Mouse (Mus musculus) cortical plate, adult 2 months (tissue): ENCODE results near the gene Plxnc1. TPM values are rescaled to one million over a fixed set of nuclear protein-coding genes. Genes with fewer than 3 reads are reported as not detected.

Experiments used
- H3K27ac ChIP-seq: fragments of 200-500 bp; 2 replicates; pipeline ENCODE4 v1.5.1; 2012; ENCODE audit warnings: low read length, control low read depth, inconsistent platforms; ENCODE audit not compliant: insufficient read depth
- H3K4me1 ChIP-seq: fragments of 200-500 bp; 2 replicates; pipeline ENCODE4 v1.6.1; 2011; ENCODE audit warnings: low read length; ENCODE audit not compliant: control insufficient read depth, insufficient read depth
- H3K4me3 ChIP-seq: fragments of 200-500 bp; 2 replicates; pipeline ENCODE4 v1.5.1; 2011; ENCODE audit warnings: mild to moderate bottlenecking, low read length, control low read depth; ENCODE audit not compliant: insufficient read depth
- CTCF ChIP-seq: fragments of 200-500 bp; IDR thresholded peaks from 2 replicates; pipeline ENCODE4 v1.5.1; 2011; ENCODE audit warnings: mild to moderate bottlenecking, control low read depth, low read length; ENCODE audit not compliant: insufficient read depth; ENCODE audit errors: extremely low read depth
- POLR2A ChIP-seq: fragments of 200-500 bp; IDR thresholded peaks from 2 replicates; pipeline ENCODE4 v1.6.1; 2011; ENCODE audit warnings: mild to moderate bottlenecking, low read length, control low read depth; ENCODE audit not compliant: insufficient read depth; ENCODE audit errors: extremely low read depth
- polyA plus RNA-seq: library from polyadenylated mRNA; depleted of rRNA; stranded (reverse); fragments of >200 nt; gene quantifications from 2 replicates; pipeline ENCODE4 v1.2.3, GENCODE M21; 2012

The Plxnc1 gene
- polyA plus RNA-seq, 1 experiment = 14.0 TPM

DNA sequence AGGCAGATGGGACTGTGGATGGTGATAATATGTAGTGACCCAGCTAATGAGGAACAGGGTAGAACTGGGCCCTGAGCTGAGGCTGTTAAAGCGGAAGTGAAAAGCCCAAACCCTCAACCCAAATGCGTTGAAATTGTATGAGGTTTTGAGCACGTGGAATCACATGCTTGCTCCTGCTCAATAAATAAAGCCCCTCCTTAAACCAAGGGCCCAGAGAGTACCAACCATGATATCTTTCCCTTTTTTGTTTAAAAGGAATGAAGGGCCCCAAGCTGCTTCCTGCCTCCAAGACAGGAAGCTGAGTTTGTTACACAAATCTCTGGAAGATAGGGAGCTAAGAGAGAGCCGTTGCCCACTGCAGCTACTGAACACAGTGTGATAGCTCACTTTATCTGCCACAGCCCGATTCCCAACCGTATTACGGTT is 21.3 kb downstream of the Plxnc1 start:
- Histone ChIP-seq H3K27ac (no peak overlapping the region), H3K4me1 (peaks cover 1% of the 10 kb centered on the region; the same call in 1 of the 2 replicates), H3K4me3 (no peak overlapping the region)
- TF ChIP-seq POLR2A (no peak), CTCF (no peak)

DNA sequence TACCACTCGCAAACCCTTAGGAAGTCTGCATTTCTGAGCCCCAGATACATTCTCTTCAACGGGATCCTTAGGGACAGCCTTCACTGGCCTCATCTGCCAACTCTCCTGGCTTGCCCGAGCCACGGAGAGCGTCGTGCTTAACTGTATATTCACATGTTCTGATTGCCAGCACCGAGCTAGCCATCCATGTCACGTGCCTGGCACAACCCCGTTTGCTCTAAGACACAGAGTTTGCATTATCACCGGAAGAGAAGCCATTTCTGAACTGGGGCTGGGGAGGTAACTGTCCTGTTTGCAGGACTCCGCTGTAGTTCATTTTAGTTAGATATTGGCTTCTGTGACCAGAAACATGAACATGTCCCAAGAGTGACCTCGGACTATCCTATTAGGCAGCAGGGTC is 21.8 kb downstream of the Plxnc1 start:
- Histone ChIP-seq H3K4me3 (no peak overlapping the region), H3K4me1 (peaks cover 1% of the 10 kb centered on the region; the same call in 1 of the 2 replicates), H3K27ac (no peak overlapping the region)
- no peak for TF ChIP-seq CTCF
- no peak for TF ChIP-seq POLR2A

DNA sequence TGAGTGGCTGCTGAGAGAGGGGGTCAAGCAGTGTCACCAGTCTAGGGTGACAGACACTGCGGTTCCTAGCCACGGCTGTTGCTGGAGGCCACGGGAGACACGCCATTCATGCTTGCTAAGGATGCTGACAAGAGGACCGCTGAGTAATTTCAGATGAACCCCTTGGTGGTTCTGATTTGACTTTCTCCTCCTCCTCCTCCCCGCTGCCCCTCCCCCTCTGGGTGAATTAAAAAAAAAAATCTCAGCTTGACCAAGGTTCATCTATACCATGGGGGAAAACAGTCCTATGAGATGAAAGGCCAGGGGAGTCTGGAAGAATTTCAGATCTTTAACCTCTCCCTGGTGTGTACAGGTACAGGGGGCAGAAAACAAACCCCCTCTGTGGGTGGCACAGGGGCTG is 22.9 kb downstream of the Plxnc1 start:
- H3K4me3 ChIP-seq = no peak overlapping the region
- H3K4me1 ChIP-seq = peaks cover 1% of the 10 kb centered on the region; the same call in 1 of the 2 replicates
- TF ChIP-seq CTCF = no peak
- no peak for TF ChIP-seq POLR2A
- H3K27ac ChIP-seq = no peak overlapping the region

DNA sequence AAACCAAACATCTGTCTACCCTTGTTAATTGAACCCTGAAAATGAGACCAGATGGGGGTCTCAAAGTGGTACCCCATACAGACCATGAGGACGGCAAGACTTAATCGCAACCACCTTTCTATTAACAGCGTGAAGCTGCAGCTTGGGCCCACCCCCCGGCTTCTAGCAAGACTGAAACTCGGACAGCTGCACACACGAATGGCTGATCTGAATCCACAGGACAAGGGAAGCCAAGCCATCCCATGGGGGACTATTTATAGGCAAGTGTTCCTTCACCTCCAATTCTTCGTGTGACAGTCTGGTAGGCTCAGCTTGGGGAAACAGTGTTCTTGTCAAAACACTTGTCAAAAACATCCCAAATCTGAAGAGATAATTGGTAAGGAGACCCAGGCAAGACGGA is 24.1 kb downstream of the Plxnc1 start:
- no peak overlapping the region for H3K4me3 ChIP-seq
- no peak overlapping the region for H3K27ac ChIP-seq
- H3K4me1 ChIP-seq = peaks cover 1% of the 10 kb centered on the region; the same call in 1 of the 2 replicates
- no peak for TF ChIP-seq CTCF
- TF ChIP-seq POLR2A = no peak

DNA sequence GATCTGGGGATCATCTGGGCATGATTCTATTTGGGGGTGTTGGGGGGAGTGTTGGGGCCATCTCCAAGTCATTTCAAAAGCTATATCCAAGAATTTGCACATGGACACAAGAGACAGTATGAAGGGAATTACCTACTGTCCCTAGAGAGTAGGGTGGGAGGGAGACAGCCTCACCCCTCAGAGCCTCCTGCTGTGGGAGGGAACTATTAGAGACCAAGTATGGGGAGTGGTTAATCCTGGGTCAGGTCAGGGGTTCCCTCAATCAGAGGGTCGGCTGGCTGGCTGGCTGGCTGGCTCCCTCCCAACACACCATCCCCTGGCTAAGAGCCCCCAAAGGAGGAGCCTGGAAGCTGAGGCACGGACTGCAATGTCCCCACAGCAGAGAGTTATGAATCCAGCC is 24.7 kb downstream of the Plxnc1 start:
- Histone ChIP-seq H3K4me1 (peaks cover 1% of the 10 kb centered on the region; the same call in 1 of the 2 replicates), H3K4me3 (no peak overlapping the region), H3K27ac (peak overlapping the region; percentile 11; the same call in 1 of the 2 replicates)
- TF ChIP-seq CTCF (no peak), POLR2A (no peak)

DNA sequence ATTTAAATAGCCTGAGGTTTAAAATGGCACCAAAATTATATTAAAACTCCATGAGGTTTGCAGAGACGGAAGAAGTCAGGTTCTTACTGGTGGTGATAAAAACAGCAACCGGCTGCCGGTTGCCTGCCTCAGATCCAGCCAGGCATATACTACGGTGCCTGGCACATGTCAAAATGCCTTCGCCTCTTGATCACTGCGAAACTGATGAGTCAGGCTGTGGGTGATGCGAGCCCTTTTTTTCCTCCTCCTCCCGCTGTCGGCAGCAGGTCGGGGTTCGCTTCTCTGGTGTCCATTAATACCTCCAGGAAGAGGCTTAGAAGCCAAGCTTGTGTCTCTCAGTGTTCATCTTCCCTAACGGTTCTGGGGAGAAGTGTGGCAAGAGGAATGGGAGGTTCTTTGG is 25.1 kb downstream of the Plxnc1 start:
- TF ChIP-seq POLR2A (no peak), CTCF (no peak)
- Histone ChIP-seq H3K27ac (peak overlapping the region; percentile 11; the same call in 1 of the 2 replicates), H3K4me3 (no peak overlapping the region), H3K4me1 (peaks cover 1% of the 10 kb centered on the region; the same call in 1 of the 2 replicates)

DNA sequence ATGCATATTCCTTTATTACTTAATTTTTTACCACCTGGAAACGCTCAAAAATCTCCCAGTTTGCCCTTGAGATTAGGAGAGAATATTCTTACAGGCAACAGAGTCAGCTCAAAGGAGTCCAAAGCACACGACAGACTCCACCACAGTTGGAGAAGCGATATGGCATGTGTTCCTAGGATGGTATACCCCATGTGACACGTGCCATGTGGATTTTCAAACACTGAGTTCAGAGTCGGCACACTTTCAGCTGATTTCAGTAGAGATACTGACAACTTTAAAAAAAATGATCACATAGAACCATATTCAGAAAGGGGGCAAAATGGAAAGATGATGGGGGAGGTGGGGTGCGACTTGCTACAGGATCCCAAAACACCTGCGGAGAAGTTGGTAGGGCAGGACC is 26.0 kb downstream of the Plxnc1 start:
- no peak for TF ChIP-seq POLR2A
- no peak for TF ChIP-seq CTCF
- no peak overlapping the region for H3K27ac ChIP-seq
- peaks cover 1% of the 10 kb centered on the region; the same call in 1 of the 2 replicates for H3K4me1 ChIP-seq
- H3K4me3 ChIP-seq = no peak overlapping the region

DNA sequence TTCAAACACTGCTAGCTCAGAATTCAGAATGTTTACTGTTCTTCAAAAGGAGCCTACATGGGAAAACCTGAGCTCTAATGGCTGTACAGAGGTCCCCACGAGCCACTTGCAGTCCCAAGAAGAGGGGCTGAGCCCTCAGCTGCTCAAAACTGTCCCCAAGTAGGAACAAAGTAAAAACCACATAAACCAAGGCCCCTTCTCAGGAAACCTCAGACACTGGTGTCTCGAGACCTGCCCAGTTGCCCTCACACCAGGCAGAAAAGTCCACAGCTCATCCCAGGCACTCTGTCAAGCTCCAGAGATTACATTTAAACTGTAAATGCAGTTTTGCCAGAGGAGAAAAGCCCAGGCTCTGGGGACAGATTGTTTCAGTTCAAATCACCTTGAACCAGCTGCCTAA is 26.6 kb downstream of the Plxnc1 start:
- no peak overlapping the region for H3K27ac ChIP-seq
- peaks cover 1% of the 10 kb centered on the region; the same call in 1 of the 2 replicates for H3K4me1 ChIP-seq
- TF ChIP-seq POLR2A (no peak), CTCF (no peak)

DNA sequence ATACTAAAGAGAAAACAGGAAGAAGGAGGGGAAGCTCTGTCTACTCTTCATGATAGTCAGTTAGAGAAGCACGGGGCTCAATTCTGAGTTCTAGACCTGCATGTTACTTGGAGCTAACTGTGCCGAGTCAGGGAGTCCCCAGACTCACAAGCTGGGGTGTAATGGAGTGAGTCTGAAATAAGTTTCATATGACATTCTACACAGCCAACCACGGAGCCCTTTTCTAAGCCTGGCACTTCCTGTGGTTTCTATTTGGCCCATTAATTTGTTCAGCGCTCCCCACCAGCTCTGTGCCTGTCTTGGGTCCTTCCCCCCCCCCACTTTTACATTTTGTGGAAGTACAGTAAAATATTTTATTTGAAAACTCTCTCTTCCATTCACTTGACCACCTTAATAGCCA is 27.3 kb downstream of the Plxnc1 start:
- TF ChIP-seq CTCF (no peak), POLR2A (no peak)
- Histone ChIP-seq H3K4me1 (peaks cover 1% of the 10 kb centered on the region; the same call in 1 of the 2 replicates), H3K4me3 (no peak overlapping the region), H3K27ac (no peak overlapping the region)

More for the DNA sequence above, 26.6 kb downstream of the Plxnc1 start:
- H3K4me3 ChIP-seq = no peak overlapping the region

DNA sequence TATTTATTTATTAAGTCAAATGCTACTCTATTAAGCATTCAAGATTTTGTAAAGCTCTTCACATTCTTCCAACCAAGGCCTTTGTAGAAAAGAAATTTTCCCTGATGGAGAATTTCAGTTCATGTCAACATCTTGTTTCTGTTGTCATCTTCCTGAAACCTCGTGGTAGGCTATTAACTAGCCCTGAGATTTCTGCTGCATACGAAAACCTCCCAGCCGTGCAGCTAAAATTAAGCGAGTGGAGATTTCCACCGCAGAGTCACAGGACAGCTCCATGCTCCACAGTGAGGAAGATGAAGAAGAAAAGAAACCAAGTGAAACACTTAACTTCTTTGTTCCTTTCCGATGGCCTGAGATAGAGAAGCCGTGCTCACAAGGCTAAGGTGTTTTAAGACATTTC is 28.0 kb downstream of the Plxnc1 start:
- H3K27ac ChIP-seq = no peak overlapping the region
- peaks cover 1% of the 10 kb centered on the region; the same call in 1 of the 2 replicates for H3K4me1 ChIP-seq
- H3K4me3 ChIP-seq = no peak overlapping the region
- no peak for TF ChIP-seq CTCF
- no peak for TF ChIP-seq POLR2A

DNA sequence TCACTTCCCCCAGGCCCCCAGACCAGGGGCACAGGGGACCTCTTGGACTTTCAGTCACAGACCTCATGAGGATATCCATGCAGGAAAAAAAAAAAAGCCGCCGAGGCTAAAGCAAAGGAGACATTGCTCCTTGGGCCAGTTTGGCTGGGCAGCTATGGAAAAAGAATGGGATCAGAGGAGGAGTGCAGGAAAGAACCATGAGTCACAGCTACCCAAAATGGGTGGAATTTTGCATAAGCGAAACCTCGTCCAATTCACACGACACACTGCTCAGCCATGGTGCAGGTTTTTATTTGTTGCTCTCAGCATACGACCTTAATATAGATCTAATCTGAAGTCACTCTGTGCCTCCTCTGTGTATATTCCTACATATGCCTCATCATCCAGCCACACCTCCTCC is 28.9 kb downstream of the Plxnc1 start:
- Histone ChIP-seq H3K27ac (no peak overlapping the region), H3K4me1 (peaks cover 1% of the 10 kb centered on the region; the same call in 1 of the 2 replicates), H3K4me3 (no peak overlapping the region)
- TF ChIP-seq CTCF (no peak), POLR2A (no peak)
